Mouse (Mus musculus) cerebellum, adult 2 months (tissue): ENCODE data around the gene Adat3.

Experiments
- CTCF ChIP-seq: fragments of 200-500 bp; IDR thresholded peaks from 2 replicates; pipeline ENCODE4 v1.5.1; 2011; ENCODE audit warnings: low read depth, mild to moderate bottlenecking, control low read depth, low read length, moderate library complexity, borderline replicate concordance; ENCODE audit not compliant: insufficient read depth
- POLR2A ChIP-seq: fragments of 200-500 bp; IDR thresholded peaks from 2 replicates; pipeline ENCODE4 v1.6.1; 2011; ENCODE audit warnings: low read length, control low read depth, borderline replicate concordance; ENCODE audit not compliant: insufficient read depth

DNA sequence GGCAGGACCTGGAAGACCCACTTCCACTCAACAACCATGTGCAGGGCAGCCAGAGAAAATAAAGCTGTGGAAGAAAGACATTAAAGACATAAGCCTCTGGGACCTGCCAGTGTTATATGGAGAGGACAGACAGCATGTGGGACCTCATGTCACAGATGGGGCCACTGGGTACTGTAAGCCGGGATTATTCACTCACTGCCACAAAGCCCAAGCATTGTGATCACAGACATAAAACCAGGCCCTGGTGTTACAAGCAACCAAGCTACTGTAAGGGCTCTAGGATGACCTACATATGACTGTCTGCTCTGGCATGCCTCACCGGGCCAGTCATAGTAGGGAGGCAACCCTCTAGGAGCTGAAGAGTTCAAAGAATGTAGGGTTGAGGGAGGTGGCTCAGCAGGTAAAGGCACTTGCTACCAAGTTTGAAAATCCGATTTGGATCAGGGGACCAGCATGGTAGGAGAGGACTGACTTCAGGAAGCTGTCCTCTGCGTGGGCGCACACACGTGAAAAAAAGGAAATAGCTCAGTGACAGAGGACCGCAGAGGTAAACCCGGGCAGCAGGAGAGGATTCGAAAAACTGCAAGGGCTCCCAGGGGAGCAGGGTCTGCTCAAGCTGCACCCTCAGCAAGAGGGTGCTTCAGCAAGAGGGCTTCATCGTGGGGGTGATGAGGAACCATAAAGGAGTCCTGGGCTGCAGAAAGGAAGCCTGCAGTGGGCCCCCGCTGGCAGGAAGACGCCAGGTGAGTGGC lies 13.4 kb upstream of the Adat3 start:
- TF ChIP-seq CTCF (no peak), POLR2A (no peak)
